Mouse (Mus musculus): ENCODE results near the gene Cep170b. TPM values are rescaled to one million over a fixed set of nuclear protein-coding genes. Genes with fewer than 3 reads are reported as not detected.

Cep170b gene
- polyA plus RNA-seq, 1 experiment from 2014 or later = 23.2 TPM

DNA sequence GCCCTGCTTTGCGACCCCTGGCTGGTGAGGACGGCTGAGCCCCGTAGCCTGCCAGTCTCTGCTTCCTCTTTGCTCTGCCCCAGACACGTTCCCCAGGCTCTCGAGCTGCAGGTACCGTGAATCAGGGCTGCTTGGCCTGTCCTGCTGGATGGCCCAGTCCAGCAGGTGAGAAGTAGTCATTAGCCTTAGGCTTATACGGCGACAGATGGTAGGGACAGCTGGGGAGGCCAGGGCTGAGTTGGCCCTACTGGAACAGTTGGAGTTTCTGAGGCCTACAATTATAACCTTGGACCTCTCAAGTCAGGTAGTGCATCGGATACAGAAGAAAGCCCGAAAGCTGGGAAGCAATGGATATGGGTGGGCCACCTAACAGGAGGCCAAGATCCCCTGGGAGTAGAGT, 12.3 kb downstream of the Cep170b start:
- Histone ChIP-seq H3K9me3 (no peaks in the 10 kb centered on the region), H3K27me3 (replicated peaks) (no peaks in the 10 kb centered on the region), H3K9ac (no peak overlapping the region), H3K36me3 (peaks cover 47% of the 10 kb centered on the region), H3K27ac (no peak overlapping the region), H3K4me3 (no peak overlapping the region), H3K4me2 (replicated peaks) (no peak overlapping the region), H3K4me1 (peaks cover 2% of the 10 kb centered on the region; the same call in 1 of the 2 replicates)
- ATAC-seq (ENCODE audit: low FRiP score, low read depth) = no peak
- WGBS = 86% methylated on average over 10 of the region's 10 CpGs

DNA sequence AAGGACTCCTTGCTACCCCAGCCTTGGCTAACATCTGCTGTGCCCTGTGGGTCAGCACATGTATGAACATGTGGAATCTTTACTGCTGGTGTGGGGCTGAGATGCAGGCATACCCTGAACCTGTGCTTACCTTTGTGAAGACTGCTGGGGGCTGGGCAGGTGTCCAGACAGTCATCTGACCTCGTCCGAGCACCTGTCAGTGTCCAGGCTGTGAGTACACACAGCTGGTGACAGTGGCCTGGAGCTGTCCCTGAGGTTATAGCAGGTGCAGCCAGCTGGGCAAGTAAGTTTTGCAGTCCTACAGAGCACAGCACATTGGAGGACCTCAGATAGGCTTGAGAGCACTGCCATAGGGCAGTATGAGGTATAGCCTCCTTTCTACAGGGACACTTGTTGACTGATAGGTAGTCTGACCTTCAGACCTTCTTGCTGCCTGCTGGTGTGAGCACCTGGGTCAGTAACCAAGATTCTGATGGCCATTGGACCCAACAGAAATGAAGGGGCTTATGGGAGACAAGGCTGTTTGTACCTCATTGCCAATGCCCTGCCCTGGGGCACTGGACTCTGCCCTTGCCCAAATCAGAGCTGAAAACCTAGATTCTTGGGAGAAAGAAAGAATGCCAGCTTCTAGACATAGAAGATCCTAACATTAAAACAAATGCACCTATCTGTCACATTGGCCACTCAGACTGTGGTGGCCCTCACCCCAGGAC, 14.0 kb downstream of the Cep170b start:
- Histone ChIP-seq H3K4me2 (replicated peaks) (no peak overlapping the region), H3K9ac (no peak overlapping the region), H3K36me3 (peaks cover 63% of the 10 kb centered on the region), H3K27me3 (replicated peaks) (no peaks in the 10 kb centered on the region), H3K27ac (no peak overlapping the region), H3K9me3 (no peaks in the 10 kb centered on the region), H3K4me3 (no peak overlapping the region), H3K4me1 (no peaks in the 10 kb centered on the region)
- 78% methylated on average over 2 of the region's 2 CpGs for WGBS
- no peak for ATAC-seq (ENCODE audit: low FRiP score, low read depth)

DNA sequence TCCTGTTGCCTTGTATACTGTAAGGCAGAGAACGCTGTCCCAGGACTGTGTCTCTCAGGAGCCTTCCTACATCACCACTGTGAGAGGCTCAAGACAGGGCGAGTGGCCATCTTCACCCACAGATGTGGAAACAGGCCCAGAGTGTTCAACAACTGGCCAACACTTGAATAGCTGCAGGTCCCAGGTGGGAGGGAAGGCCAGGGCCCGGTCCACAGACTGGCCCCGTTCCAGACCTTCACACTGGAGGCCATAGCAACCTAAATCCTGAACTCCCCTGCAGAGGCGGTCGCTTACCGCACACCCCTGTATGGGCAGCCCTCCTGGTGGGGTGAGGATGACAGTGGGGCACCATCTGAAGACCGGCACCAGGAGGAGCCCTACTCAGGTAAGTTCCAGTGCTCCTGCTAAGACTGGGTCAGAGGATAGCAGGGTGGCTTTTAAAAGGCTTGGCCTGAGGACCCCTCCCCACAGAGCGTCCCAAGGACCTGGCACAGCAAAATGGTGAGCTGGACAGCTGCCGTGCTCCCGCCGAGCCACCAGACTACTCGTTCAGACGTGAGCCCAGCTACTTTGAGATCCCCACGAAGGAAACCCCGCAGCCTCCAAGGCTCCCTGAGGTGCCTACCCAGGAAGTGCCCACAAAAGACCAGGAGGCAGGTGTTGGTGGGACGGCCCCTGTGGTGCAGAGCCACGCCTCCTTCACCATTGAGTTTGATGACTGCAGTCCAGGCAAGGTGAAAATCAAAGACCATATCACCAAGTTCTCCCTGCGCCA, 14.8 kb downstream of the Cep170b start:
- 89% methylated on average over 19 of the region's 19 CpGs for WGBS
- Histone ChIP-seq H3K9me3 (no peaks in the 10 kb centered on the region), H3K4me1 (no peaks in the 10 kb centered on the region), H3K27ac (no peak overlapping the region), H3K4me3 (no peak overlapping the region), H3K36me3 (peaks cover 71% of the 10 kb centered on the region), H3K9ac (no peak overlapping the region), H3K27me3 (replicated peaks) (no peaks in the 10 kb centered on the region), H3K4me2 (replicated peaks) (no peak overlapping the region)
- no peak for ATAC-seq (ENCODE audit: low FRiP score, low read depth)

DNA sequence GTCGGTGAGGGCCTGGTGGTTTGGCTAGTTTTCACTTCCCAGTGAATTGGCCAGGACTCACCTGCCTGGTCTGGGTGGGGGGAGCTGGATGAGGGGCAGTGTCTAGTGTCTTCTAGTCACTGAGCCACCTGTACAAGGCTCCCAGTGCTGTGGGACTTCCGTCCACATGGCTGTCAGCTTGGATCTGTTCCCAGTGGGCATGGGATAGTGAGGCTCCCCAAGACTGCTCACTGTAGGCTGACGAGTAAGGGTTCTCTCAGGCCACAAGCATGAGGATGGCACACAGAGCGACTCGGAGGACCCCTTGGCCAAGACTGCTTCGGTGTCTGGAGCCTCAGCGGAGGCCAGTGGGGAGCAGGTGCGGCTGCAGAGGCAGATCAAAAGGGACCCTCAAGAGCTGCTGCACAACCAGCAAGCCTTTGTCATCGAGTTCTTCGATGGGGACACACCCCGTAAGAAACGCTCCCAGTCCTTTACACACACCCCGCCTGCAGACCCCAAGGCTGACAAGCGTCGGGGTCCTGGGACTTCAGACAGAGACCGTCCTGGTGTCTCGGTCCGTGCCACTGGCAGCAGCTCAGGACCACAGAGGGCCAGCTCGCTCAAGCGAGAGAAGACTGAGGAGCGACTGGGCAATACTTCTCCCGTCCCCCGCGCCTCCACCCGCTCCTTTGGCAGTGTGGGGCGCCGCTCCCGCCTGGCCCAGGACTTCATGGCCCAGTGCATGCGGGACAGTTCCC, 15.8 kb downstream of the Cep170b start:
- ATAC-seq (ENCODE audit: low FRiP score, low read depth) = no peak
- Histone ChIP-seq H3K9ac (no peak overlapping the region), H3K4me2 (replicated peaks) (no peak overlapping the region), H3K4me1 (no peaks in the 10 kb centered on the region), H3K9me3 (no peaks in the 10 kb centered on the region), H3K36me3 (peaks cover 74% of the 10 kb centered on the region), H3K27ac (no peak overlapping the region), H3K4me3 (no peak overlapping the region), H3K27me3 (replicated peaks) (no peaks in the 10 kb centered on the region)
- 90% methylated on average over 29 of the region's 29 CpGs for WGBS

DNA sequence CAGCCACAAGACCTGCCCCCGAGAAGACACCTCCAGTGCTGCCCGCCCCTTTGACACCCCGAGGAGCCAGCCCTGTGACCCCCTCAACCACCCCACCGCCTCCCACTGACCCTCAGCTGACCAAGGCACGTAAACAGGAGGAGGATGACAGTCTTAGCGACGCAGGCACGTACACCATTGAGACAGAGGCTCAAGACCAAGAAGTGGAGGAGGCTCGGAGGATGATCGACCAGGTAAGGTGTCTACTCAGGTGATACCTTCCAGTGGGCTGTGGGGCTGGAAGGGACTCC, 16.3 kb downstream of the Cep170b start:
- Histone ChIP-seq H3K36me3 (peaks cover 70% of the 10 kb centered on the region), H3K4me2 (replicated peaks) (no peak overlapping the region), H3K9ac (no peak overlapping the region), H3K4me1 (no peaks in the 10 kb centered on the region), H3K27ac (no peak overlapping the region), H3K4me3 (no peak overlapping the region), H3K9me3 (no peaks in the 10 kb centered on the region), H3K27me3 (replicated peaks) (no peaks in the 10 kb centered on the region)
- WGBS = 91% methylated on average over 10 of the region's 10 CpGs
- no peak for ATAC-seq (ENCODE audit: low FRiP score, low read depth)

DNA sequence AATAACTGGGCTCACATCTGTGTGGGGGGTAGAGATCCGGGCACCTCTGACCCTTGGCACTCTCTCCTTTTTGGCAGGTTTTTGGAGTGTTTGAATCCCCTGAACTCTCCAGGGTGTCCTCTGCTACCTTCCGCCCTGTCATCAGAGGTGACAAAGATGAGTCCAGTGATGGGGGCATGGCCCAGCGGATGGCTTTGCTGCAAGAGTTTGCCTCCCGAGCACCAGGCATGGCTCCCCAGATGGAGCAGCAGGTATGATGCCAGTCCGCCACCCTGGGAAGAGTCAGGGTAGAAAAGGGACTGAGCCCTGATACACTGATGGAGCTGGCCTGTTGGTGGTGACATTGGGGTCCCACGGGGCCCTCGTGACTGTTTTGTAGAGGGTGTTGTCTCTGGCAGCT, 16.8 kb downstream of the Cep170b start:
- Histone ChIP-seq H3K4me2 (replicated peaks) (no peak overlapping the region), H3K9ac (no peak overlapping the region), H3K27ac (no peak overlapping the region), H3K4me1 (no peaks in the 10 kb centered on the region), H3K9me3 (no peaks in the 10 kb centered on the region), H3K27me3 (replicated peaks) (no peaks in the 10 kb centered on the region), H3K4me3 (no peak overlapping the region), H3K36me3 (peaks cover 68% of the 10 kb centered on the region)
- ATAC-seq (ENCODE audit: low FRiP score, low read depth) = no peak
- WGBS = 89% methylated on average over 7 of the region's 7 CpGs

DNA sequence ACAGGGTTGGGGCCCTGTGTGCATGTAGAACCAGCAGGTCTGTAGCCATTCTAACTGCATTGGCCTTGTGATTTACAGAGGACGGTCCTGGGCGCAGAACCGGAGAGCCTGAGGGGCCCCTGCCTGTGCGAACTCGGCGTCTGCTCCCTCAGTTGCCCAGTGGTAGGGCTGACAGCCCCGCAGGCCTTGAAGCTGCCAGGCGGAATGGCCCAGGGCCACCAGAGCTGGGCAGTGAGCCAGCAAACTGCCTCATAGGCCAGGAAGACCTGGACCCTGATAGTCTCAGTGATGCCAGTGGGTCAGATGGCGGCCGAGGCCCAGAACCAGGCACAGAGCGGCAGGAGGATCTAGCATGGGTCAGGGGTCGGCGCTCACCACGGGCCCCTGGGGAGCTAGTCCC, 17.5 kb downstream of the Cep170b start:
- H3K27me3 ChIP-seq (replicated peaks) = no peaks in the 10 kb centered on the region
- no peak for ATAC-seq (ENCODE audit: low FRiP score, low read depth)
- no peak overlapping the region for H3K4me2 ChIP-seq (replicated peaks)
- H3K9me3 ChIP-seq = no peaks in the 10 kb centered on the region
- no peak overlapping the region for H3K9ac ChIP-seq
- WGBS = 90% methylated on average over 14 of the region's 14 CpGs
- H3K36me3 ChIP-seq = peaks cover 64% of the 10 kb centered on the region
- no peak overlapping the region for H3K27ac ChIP-seq
- H3K4me1 ChIP-seq = peaks cover under 1% of the 10 kb centered on the region; the same call in 1 of the 2 replicates
- H3K4me3 ChIP-seq = no peak overlapping the region

DNA sequence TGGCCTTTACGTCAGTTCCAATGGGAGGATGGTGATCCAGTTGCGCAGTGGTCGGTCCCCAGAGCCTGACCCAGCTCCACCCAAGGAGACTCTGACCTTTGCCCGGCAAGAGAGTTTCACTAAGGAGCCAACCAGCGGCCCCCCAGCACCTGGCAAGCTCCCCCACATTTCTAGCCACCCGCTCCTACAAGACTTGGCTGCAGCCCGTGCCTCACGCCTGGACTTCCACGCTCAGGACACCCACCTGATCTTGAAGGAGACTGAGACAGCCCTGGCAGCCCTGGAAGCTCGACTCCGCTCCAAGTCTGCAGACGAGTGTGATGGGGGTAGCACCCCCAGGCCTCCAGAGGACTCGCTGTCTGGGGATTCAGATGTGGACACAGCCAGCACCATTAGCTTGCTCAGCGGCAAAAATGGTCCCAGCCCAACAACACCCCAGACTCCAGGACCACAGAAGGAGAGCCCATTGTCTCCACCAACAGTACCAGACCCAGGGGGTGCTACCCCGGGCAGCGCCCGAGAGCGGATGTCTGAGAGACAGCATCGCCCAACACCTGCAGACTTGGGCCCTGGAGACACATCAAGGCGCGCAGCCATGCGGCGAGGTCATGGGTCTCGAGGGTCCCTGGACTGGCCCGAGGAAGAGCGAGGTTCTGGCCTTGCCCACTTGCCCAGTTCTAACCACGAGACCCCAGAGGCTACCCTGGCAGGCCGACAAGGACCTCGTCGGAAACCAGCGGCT, 18.2 kb downstream of the Cep170b start:
- no peak overlapping the region for H3K9ac ChIP-seq
- H3K27ac ChIP-seq = no peak overlapping the region
- no peaks in the 10 kb centered on the region for H3K27me3 ChIP-seq (replicated peaks)
- peaks cover 64% of the 10 kb centered on the region for H3K36me3 ChIP-seq
- no peak overlapping the region for H3K4me2 ChIP-seq (replicated peaks)
- ATAC-seq (ENCODE audit: low FRiP score, low read depth) = no peak
- no peaks in the 10 kb centered on the region for H3K9me3 ChIP-seq
- H3K4me3 ChIP-seq = no peak overlapping the region
- 94% methylated on average over 31 of the region's 31 CpGs for WGBS
- peaks cover 4% of the 10 kb centered on the region; the same call in 1 of the 2 replicates for H3K4me1 ChIP-seq

DNA sequence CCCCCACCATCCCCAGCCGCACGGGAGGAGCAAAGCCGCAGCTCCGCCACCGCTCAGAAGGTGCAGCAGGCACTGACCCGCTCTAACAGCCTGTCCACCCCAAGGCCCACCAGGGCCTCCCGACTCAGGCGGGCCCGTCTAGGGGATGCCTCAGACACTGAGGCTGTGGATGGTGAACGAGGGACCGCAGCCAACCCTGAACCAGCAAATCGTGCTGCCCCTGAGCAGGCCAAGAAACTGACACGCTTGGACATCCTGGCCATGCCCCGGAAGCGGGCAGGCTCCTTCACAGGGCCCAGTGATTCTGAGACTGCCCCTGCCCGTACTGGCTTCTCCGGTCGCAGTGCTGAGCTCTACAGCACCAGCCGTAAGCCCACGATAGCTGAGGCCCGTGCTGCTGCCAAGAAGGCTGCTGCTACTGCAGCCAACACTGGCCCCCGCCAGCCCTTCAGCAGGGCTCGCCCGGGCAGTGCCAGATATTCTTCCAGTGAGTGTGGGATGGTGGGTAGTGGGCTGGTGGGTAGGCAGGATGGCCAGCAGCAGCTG, 18.8 kb downstream of the Cep170b start:
- no peak overlapping the region for H3K4me2 ChIP-seq (replicated peaks)
- H3K4me3 ChIP-seq = no peak overlapping the region
- no peaks in the 10 kb centered on the region for H3K27me3 ChIP-seq (replicated peaks)
- no peak for ATAC-seq (ENCODE audit: low FRiP score, low read depth)
- no peak overlapping the region for H3K9ac ChIP-seq
- 93% methylated on average over 24 of the region's 24 CpGs for WGBS
- H3K36me3 ChIP-seq = peaks cover 63% of the 10 kb centered on the region
- H3K4me1 ChIP-seq = peaks cover 4% of the 10 kb centered on the region; the same call in 1 of the 2 replicates
- no peak overlapping the region for H3K27ac ChIP-seq
- no peaks in the 10 kb centered on the region for H3K9me3 ChIP-seq

DNA sequence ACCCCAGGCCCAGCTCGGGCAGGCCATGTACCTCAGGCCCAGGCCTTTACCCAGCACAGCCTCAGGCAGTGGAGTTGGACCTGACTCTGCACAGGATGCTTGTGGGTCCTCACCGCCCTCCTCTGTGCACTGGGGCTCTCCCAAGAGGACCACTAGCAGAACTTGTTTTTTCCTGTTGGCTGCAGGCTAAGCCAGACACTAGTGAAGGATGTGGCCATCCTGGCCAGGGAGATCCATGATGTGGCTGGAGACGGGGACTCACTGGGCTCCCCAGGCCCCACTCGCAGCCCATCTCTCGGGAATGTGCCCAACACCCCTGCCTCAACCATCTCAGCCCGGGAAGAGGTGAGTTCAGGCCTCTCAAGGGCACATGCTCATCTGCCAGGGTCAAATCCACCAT, 22.5 kb downstream of the Cep170b start:
- no peaks in the 10 kb centered on the region for H3K27me3 ChIP-seq (replicated peaks)
- H3K4me2 ChIP-seq (replicated peaks) = no peak overlapping the region
- 75% methylated on average over 6 of the region's 6 CpGs for WGBS
- no peaks in the 10 kb centered on the region for H3K9me3 ChIP-seq
- no peak overlapping the region for H3K4me3 ChIP-seq
- 0 out of 2 replicates have a peak overlapping the region, but pooled peaks have one; percentile 35 for H3K9ac ChIP-seq
- ATAC-seq (ENCODE audit: low FRiP score, low read depth) = 0 out of 2 replicates have a peak, but pooled peaks have one; percentile 2
- H3K36me3 ChIP-seq = peaks cover 55% of the 10 kb centered on the region
- H3K4me1 ChIP-seq = peaks cover 15% of the 10 kb centered on the region
- H3K27ac ChIP-seq = 0 out of 2 replicates have a peak overlapping the region, but pooled peaks have one; percentile 1

DNA sequence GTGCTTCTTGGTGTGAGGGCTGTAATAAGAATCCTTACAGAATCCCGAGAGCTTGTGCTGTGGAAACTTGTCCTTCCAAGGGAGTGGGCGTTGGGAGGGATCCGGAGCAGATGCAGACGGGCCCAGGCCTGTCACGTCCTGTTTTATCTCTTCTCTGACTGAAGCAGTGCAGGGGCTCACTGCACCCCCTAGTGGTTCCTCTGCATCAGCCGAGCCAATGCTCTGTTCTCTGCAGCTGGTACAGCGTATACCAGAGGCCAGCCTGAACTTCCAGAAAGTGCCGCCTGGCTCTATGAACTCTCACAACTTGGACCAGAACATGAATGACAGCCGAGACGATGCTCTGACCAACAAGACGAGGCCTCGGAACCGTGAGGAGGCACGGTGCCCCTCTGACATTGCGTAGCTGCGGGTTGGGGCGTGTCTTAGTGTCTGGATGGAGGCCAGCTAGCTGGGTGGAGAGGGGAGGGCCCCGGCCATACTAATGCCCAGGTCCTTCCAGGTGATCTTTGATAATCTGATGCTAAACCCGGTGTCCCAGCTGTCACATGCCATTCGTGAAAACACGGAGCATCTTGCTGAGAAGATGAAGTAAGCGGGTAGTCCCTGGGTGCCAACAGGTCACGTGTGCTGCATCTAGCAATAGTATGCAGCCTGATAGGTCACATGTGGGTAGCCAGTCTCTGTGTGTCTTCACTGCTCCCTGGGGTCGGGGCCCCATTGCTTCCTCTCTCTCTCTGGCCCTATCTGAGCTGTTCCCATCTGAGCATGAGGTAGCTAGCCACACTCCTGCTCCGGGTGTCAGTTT, 23.1 kb downstream of the Cep170b start:
- no peak overlapping the region for H3K4me3 ChIP-seq
- no peaks in the 10 kb centered on the region for H3K27me3 ChIP-seq (replicated peaks)
- H3K4me1 ChIP-seq = peaks cover 15% of the 10 kb centered on the region
- peak; percentile 45; the same call in 1 of the 2 replicates for ATAC-seq (ENCODE audit: low FRiP score, low read depth)
- H3K4me2 ChIP-seq (replicated peaks) = no peak overlapping the region
- H3K36me3 ChIP-seq = peaks cover 49% of the 10 kb centered on the region
- no peak overlapping the region for H3K27ac ChIP-seq
- no peaks in the 10 kb centered on the region for H3K9me3 ChIP-seq
- 62% methylated on average over 25 of the region's 25 CpGs for WGBS
- 0 out of 2 replicates have a peak overlapping the region, but pooled peaks have one; percentile 35 for H3K9ac ChIP-seq
